Mouse (Mus musculus) thymus, postnatal 10 days (tissue): ENCODE results near the gene Zmiz1.

ENCODE experiments used
- DNase-seq, 2 experiments: peaks; one replicate each; pipeline ENCODE4 v3.0.0; 2021; ENCODE audit warnings: low spot score in 2 of 2

Zmiz1 gene

GRCm38 (mm10) chr14:25535583-25535943, 76.6 kb downstream of the Zmiz1 start:
- no peak for DNase-seq

- DNase-seq = no peak
Measured at GRCm38 (mm10) chr14:25536476-25536875, 77.5 kb downstream of the Zmiz1 start.

GRCm38 (mm10) chr14:25537351-25537750, 78.4 kb downstream of the Zmiz1 start:
- DNase-seq = no peak

GRCm38 (mm10) chr14:25538522-25538921, 79.5 kb downstream of the Zmiz1 start:
- DNase-seq = no peak

- no peak for DNase-seq
Measured at GRCm38 (mm10) chr14:25539493-25540116, 80.6 kb downstream of the Zmiz1 start.

- DNase-seq = no peak
Measured at GRCm38 (mm10) chr14:25540172-25540571, 81.2 kb downstream of the Zmiz1 start.

- DNase-seq = peak in 1 of 2 experiments; percentile 43
Measured at GRCm38 (mm10) chr14:25541213-25541612, 82.2 kb downstream of the Zmiz1 start.

GRCm38 (mm10) chr14:25543098-25543497, 84.1 kb downstream of the Zmiz1 start:
- no peak for DNase-seq

- no peak for DNase-seq
Measured at GRCm38 (mm10) chr14:25543927-25544326, 84.9 kb downstream of the Zmiz1 start.

- peak in 1 of 2 experiments; percentile 47 for DNase-seq
Measured at GRCm38 (mm10) chr14:25546852-25547621, 88.1 kb downstream of the Zmiz1 start.

GRCm38 (mm10) chr14:25547882-25548281, 88.9 kb downstream of the Zmiz1 start:
- no peak for DNase-seq

GRCm38 (mm10) chr14:25548650-25549049, 89.7 kb downstream of the Zmiz1 start:
- DNase-seq = no peak

GRCm38 (mm10) chr14:25549125-25549524, 90.1 kb downstream of the Zmiz1 start:
- no peak for DNase-seq

- no peak for DNase-seq
Measured at GRCm38 (mm10) chr14:25549871-25550840, 91.2 kb downstream of the Zmiz1 start.

GRCm38 (mm10) chr14:25551731-25552130, 92.7 kb downstream of the Zmiz1 start:
- DNase-seq = no peak

GRCm38 (mm10) chr14:25553382-25553781, 94.4 kb downstream of the Zmiz1 start:
- no peak for DNase-seq

- no peak for DNase-seq
Measured at GRCm38 (mm10) chr14:25554781-25555180, 95.8 kb downstream of the Zmiz1 start.

GRCm38 (mm10) chr14:25555291-25555781, 96.4 kb downstream of the Zmiz1 start:
- DNase-seq = no peak

GRCm38 (mm10) chr14:25555848-25556247, 96.9 kb downstream of the Zmiz1 start:
- no peak for DNase-seq

- DNase-seq = no peak
Measured at GRCm38 (mm10) chr14:25557014-25557413, 98.0 kb downstream of the Zmiz1 start.

GRCm38 (mm10) chr14:25558479-25558878, 99.5 kb downstream of the Zmiz1 start:
- DNase-seq = no peak

- DNase-seq = peak; percentile 56 to 57
Measured at GRCm38 (mm10) chr14:25559907-25560306, 100.9 kb downstream of the Zmiz1 start.
